In genomic region chr9:106210853-106211609, GRCm38 (mm10) we compare ENCODE assay signal across 8 mouse cellular contexts. TPM values are rescaled to one million over a fixed set of nuclear protein-coding genes. Genes with fewer than 3 reads are reported as not detected.
A peak's percentile ranks its signal among the peaks of the same experiment; 100 is the strongest.
DNase-seq lines count a peak whose midpoint lies in the region; ATAC-seq lines count a peak whose summit lies in the region.

No protein-coding gene starts in this region.

- peaks cover 33% of the 10 kb centered on the region for H3K36me3 ChIP-seq in lung, embryonic 15.5 days
- peaks cover 25% of the 10 kb centered on the region for H3K36me3 ChIP-seq in forebrain, embryonic 12.5 days (replicated peaks)
- peaks cover 36% of the 10 kb centered on the region for H3K36me3 ChIP-seq in liver, embryonic 13.5 days

- peaks cover 20% of the 10 kb centered on the region for H3K4me1 ChIP-seq in lung, embryonic 15.5 days
- peaks cover 20% of the 10 kb centered on the region for H3K4me1 ChIP-seq in forebrain, embryonic 12.5 days
- peaks cover 18% of the 10 kb centered on the region for H3K4me1 ChIP-seq in liver, embryonic 13.5 days (replicated peaks)

- no peaks in the 10 kb centered on the region for H3K27me3 ChIP-seq in lung, embryonic 15.5 days
- H3K27me3 ChIP-seq in forebrain, embryonic 12.5 days, result no peaks in the 10 kb centered on the region
- no peaks in the 10 kb centered on the region for H3K27me3 ChIP-seq in liver, embryonic 13.5 days

- 59% methylated on average over 9 of the region's 9 CpGs for WGBS in lung, embryonic 15.5 days
- whole genome bisulfite sequencing in forebrain, embryonic 12.5 days, result 25% methylated on average over 9 of the region's 9 CpGs
- WGBS in liver, embryonic 13.5 days (ENCODE audit: insufficient replicate concordance), result 76% methylated on average over 9 of the region's 9 CpGs

- peak; percentile 16; the same call in 1 of the 2 replicates for ATAC-seq in lung, embryonic 15.5 days (ENCODE audit: borderline replicate concordance, extremely low read depth, low FRiP score, low TSS enrichment)
- 0 out of 2 replicates have a peak, but pooled peaks have one; percentile 15 for ATAC-seq in forebrain, embryonic 12.5 days (ENCODE audit: low FRiP score)
- ATAC-seq in liver, embryonic 13.5 days (ENCODE audit: low read depth), result no peak

- DNase-seq in lung, postnatal 14 days, result no peak
- no peak for DNase-seq in liver, embryonic 13.5 days
- DNase-seq in thymus, postnatal 25 days, result peak; percentile 69
- DNase-seq in adrenal gland, adult 8-10 months, result no peak
- DNase-seq in kidney, postnatal 4 days, result no peak
- DNase-seq in urinary bladder, postnatal 36 days (ENCODE audit: low spot score in 2 of 2), result no peak

- peak overlapping the region; percentile 81 for H3K27ac ChIP-seq in lung, embryonic 15.5 days
- peak overlapping the region; percentile 74 for H3K27ac ChIP-seq in forebrain, embryonic 12.5 days
- H3K27ac ChIP-seq in liver, embryonic 13.5 days, result no peak overlapping the region

- H3K9ac ChIP-seq in lung, embryonic 15.5 days, result peak overlapping the region; percentile 32; the same call in 1 of the 2 replicates
- H3K9ac ChIP-seq in forebrain, embryonic 12.5 days, result peak overlapping the region; percentile 17; the same call in 1 of the 2 replicates
- H3K9ac ChIP-seq in liver, embryonic 13.5 days, result peak overlapping the region; percentile 53

- no peaks in the 10 kb centered on the region for H3K9me3 ChIP-seq in lung, embryonic 15.5 days
- H3K9me3 ChIP-seq in forebrain, embryonic 12.5 days, result no peaks in the 10 kb centered on the region
- H3K9me3 ChIP-seq in liver, embryonic 13.5 days (replicated peaks), result no peaks in the 10 kb centered on the region

- H3K4me2 ChIP-seq in lung, embryonic 15.5 days, result peak overlapping the region; percentile 54
- H3K4me2 ChIP-seq in forebrain, embryonic 12.5 days, result peak overlapping the region; percentile 57
- H3K4me2 ChIP-seq in liver, embryonic 13.5 days, result peak overlapping the region; percentile 62

- H3K4me3 ChIP-seq in lung, embryonic 15.5 days, result peak overlapping the region; percentile 25; the same call in 1 of the 2 replicates
- peak overlapping the region; percentile 31 for H3K4me3 ChIP-seq in forebrain, embryonic 12.5 days (replicated peaks)
- peak overlapping the region; percentile 39; the same call in 1 of the 2 replicates for H3K4me3 ChIP-seq in liver, embryonic 13.5 days (replicated peaks)

RNA-seq across cellular contexts. Expression of gene Twf2, which starts 8.1 kb away (rescaled TPM):
- 73.7 and 76.4 TPM in 2 replicates for polyA plus RNA-seq in lung, embryonic 15.5 days (2015; fragmentation: Nextera tagmentation; extraction: Ambion mirVana)
- 53.9 and 59.3 TPM in 2 replicates for polyA plus RNA-seq in forebrain, embryonic 12.5 days (2016; fragmentation: Nextera tagmentation; extraction: Ambion mirVana)
- polyA plus RNA-seq in liver, embryonic 13.5 days (2015; fragmentation: Nextera tagmentation; extraction: Ambion mirVana), result 25.6 and 26.3 TPM in 2 replicates
- total RNA-seq in adrenal gland, adult 8-10 months (2022), result 100 to 1,000 TPM in 3 of 4 experiments, 10 to 100 TPM in 1; 92.9 to 136 (median 118) TPM

RNA-seq across cellular contexts. Expression of gene Tlr9, which starts 11.4 kb away (rescaled TPM):
- polyA plus RNA-seq in lung, embryonic 15.5 days (2015; fragmentation: Nextera tagmentation; extraction: Ambion mirVana), result 0.06 TPM in 1 of 2 replicates, not detected in the other
- not detected in 2 replicates for polyA plus RNA-seq in forebrain, embryonic 12.5 days (2016; fragmentation: Nextera tagmentation; extraction: Ambion mirVana)
- polyA plus RNA-seq in liver, embryonic 13.5 days (2015; fragmentation: Nextera tagmentation; extraction: Ambion mirVana), result 0.07 TPM in 1 of 2 replicates, not detected in the other
- total RNA-seq in adrenal gland, adult 8-10 months (2022), result 1 to 10 TPM in 3 of 4 experiments, under 1 TPM in 1; 0.98 to 2.7 (median 1.5) TPM

RNA-seq across cellular contexts. Expression of gene Ppm1m, which starts 11.5 kb away (rescaled TPM):
- polyA plus RNA-seq in lung, embryonic 15.5 days (2015; fragmentation: Nextera tagmentation; extraction: Ambion mirVana), result 60.4 and 62.8 TPM in 2 replicates
- polyA plus RNA-seq in forebrain, embryonic 12.5 days (2016; fragmentation: Nextera tagmentation; extraction: Ambion mirVana), result 29.6 and 33.3 TPM in 2 replicates
- polyA plus RNA-seq in liver, embryonic 13.5 days (2015; fragmentation: Nextera tagmentation; extraction: Ambion mirVana), result 10.0 and 12.1 TPM in 2 replicates
- 100 to 1,000 TPM in 3 of 4 experiments, 10 to 100 TPM in 1; 95.9 to 143 (median 121) TPM for total RNA-seq in adrenal gland, adult 8-10 months (2022)

RNA-seq across cellular contexts. Expression of gene Alas1, which starts 37.4 kb away (rescaled TPM):
- 124 and 132 TPM in 2 replicates for polyA plus RNA-seq in lung, embryonic 15.5 days (2015; fragmentation: Nextera tagmentation; extraction: Ambion mirVana)
- 78.0 and 79.0 TPM in 2 replicates for polyA plus RNA-seq in forebrain, embryonic 12.5 days (2016; fragmentation: Nextera tagmentation; extraction: Ambion mirVana)
- polyA plus RNA-seq in liver, embryonic 13.5 days (2015; fragmentation: Nextera tagmentation; extraction: Ambion mirVana), result 37.7 and 43.7 TPM in 2 replicates
- 1,000 to 10,000 TPM in 3 of 4 experiments, 100 to 1,000 TPM in 1; 739 to 2,154 (median 1,752) TPM for total RNA-seq in adrenal gland, adult 8-10 months (2022)

RNA-seq across cellular contexts. Expression of gene Wdr82, which starts 40.3 kb away (rescaled TPM):
- 22.3 and 24.0 TPM in 2 replicates for polyA plus RNA-seq in lung, embryonic 15.5 days (2015; fragmentation: Nextera tagmentation; extraction: Ambion mirVana)
- polyA plus RNA-seq in forebrain, embryonic 12.5 days (2016; fragmentation: Nextera tagmentation; extraction: Ambion mirVana), result 38.1 and 41.2 TPM in 2 replicates
- polyA plus RNA-seq in liver, embryonic 13.5 days (2015; fragmentation: Nextera tagmentation; extraction: Ambion mirVana), result 7.8 and 7.9 TPM in 2 replicates
- total RNA-seq in adrenal gland, adult 8-10 months (2022), result 100 to 1,000 TPM in 2 of 4 experiments, 10 to 100 TPM in 2; 64.6 to 102 (median 99.7) TPM
